Mouse (Mus musculus) ES-E14 (cell line): ENCODE data around the gene Edem1. TPM values are rescaled to one million over a fixed set of nuclear protein-coding genes. Genes with fewer than 3 reads are reported as not detected.

Experiments
- DNase-seq: peaks from one replicate; pipeline ENCODE4 v3.0.0-alpha.2; 2013; ENCODE audit warnings: low read depth, low spot score
- H3K27ac ChIP-seq: 2 replicates; pipeline ENCODE4 v1.5.1; 2012; ENCODE audit warnings: low read depth, mild to moderate bottlenecking, low read length, moderate library complexity, mixed read lengths; ENCODE audit not compliant: poor library complexity, insufficient read depth, severe bottlenecking
- H3K36me3 ChIP-seq: 2 replicates; pipeline ENCODE4 v1.6.1; 2012; ENCODE audit warnings: mild to moderate bottlenecking, low read length, moderate library complexity, mixed read lengths; ENCODE audit not compliant: control insufficient read depth, poor library complexity, insufficient read depth, severe bottlenecking
- H3K4me1 ChIP-seq, 2 experiments: fragments of 150-350 bp in 1 of 2; sonication (generic) in 1 of 2; 2 replicates each; pipeline ENCODE4 v1.6.1; 2012; ENCODE audit warnings: low read length in 2 of 2, mild to moderate bottlenecking in 1 of 2, mixed read lengths in 1 of 2; ENCODE audit not compliant: control insufficient read depth in 2 of 2, insufficient read depth in 2 of 2, poor library complexity in 1 of 2
- H3K4me3 ChIP-seq, 2 experiments: fragments of 150-350 bp in 1 of 2; sonication (generic) in 1 of 2; 2 replicates each; pipeline ENCODE4 v1.5.1; 2012; ENCODE audit warnings: low read length in 2 of 2, low read depth in 1 of 2, mild to moderate bottlenecking in 1 of 2, mixed read lengths in 1 of 2; ENCODE audit not compliant: insufficient read depth in 1 of 2, poor library complexity in 1 of 2, severe bottlenecking in 1 of 2
- H3K9ac ChIP-seq: 2 replicates; pipeline ENCODE4 v1.6.1; 2012; ENCODE audit warnings: low read depth, mild to moderate bottlenecking, low read length, mixed read lengths; ENCODE audit not compliant: poor library complexity, insufficient read depth, severe bottlenecking
- H3K9me3 ChIP-seq: fragments of 150-350 bp; sonication (generic); 2 replicates; pipeline ENCODE4 v1.6.1; 2012; ENCODE audit warnings: low read depth, mild to moderate bottlenecking, low read length; ENCODE audit not compliant: control insufficient read depth, insufficient read depth
- CHD2 ChIP-seq: IDR thresholded peaks from 2 replicates; pipeline ENCODE4 v1.6.1; 2014; ENCODE audit warnings: mild to moderate bottlenecking, low read depth, low read length, inconsistent platforms
- HCFC1 ChIP-seq: IDR thresholded peaks from 2 replicates; pipeline ENCODE4 v1.6.1; 2012; ENCODE audit warnings: low read length, inconsistent platforms, borderline replicate concordance; ENCODE audit not compliant: insufficient read depth
- MAFK ChIP-seq: IDR thresholded peaks from 2 replicates; pipeline ENCODE4 v1.6.1; 2014; ENCODE audit warnings: mild to moderate bottlenecking, low read depth, low read length, inconsistent platforms; ENCODE audit not compliant: insufficient read depth
- ZC3H11A ChIP-seq: IDR thresholded peaks from 2 replicates; pipeline ENCODE4 v1.6.1; 2012; ENCODE audit warnings: low read depth, mild to moderate bottlenecking, inconsistent platforms, low read length, borderline replicate concordance
- ZNF384 ChIP-seq: IDR thresholded peaks from 2 replicates; pipeline ENCODE4 v1.6.1; 2012; ENCODE audit warnings: low read depth, low read length, inconsistent platforms
- in situ Hi-C, 2 experiments: fragments of 600-800 bp; cut with MboI; formaldehyde crosslinking; loops; one replicate each; pipeline ENCODE4 v1.15.1; 2025; ENCODE audit warnings: low sequenced_read_pairs in 2 of 2, inconsistent platforms in 1 of 2; ENCODE audit not compliant: unreplicated experiment in 2 of 2
- total RNA-seq: library from RNA; depleted of rRNA; stranded (reverse); fragments of 300-350 nt; gene quantifications from 2 replicates; pipeline ENCODE4 v1.2.3, GENCODE M21; 2012

Gene Edem1
- total RNA-seq, 1 experiment = 29.4 TPM

- no peak overlapping the region for H3K9ac ChIP-seq
- H3K4me3 ChIP-seq = no peak overlapping the region
- no peak overlapping the region for H3K27ac ChIP-seq
- H3K9me3 ChIP-seq = no peaks in the 10 kb centered on the region
- TF ChIP-seq HCFC1 (no peak), CHD2 (no peak), ZNF384 (no peak), MAFK (no peak), ZC3H11A (no peak)
- DNase-seq = no peak
- H3K36me3 ChIP-seq = peaks cover 20% of the 10 kb centered on the region
- in situ Hi-C loops = no loop called here
- no peaks in the 10 kb centered on the region for H3K4me1 ChIP-seq
Observed at GRCm38 (mm10) chr6:108844771-108845170, 16.3 kb downstream of the Edem1 start.

GRCm38 (mm10) chr6:108852088-108852670 lies 23.7 kb downstream of the Edem1 start:
- Histone ChIP-seq H3K9ac (no peak overlapping the region), H3K4me1 (no peaks in the 10 kb centered on the region), H3K27ac (no peak overlapping the region), H3K4me3 (no peak overlapping the region), H3K36me3 (peaks cover 35% of the 10 kb centered on the region), H3K9me3 (no peaks in the 10 kb centered on the region)
- in situ Hi-C loops = no loop called here
- no peak for DNase-seq
- TF ChIP-seq ZC3H11A (no peak), CHD2 (no peak), HCFC1 (no peak), MAFK (no peak), ZNF384 (no peak)

- no peak overlapping the region for H3K27ac ChIP-seq
- TF ChIP-seq MAFK (no peak), ZC3H11A (no peak), CHD2 (no peak), HCFC1 (no peak), ZNF384 (no peak)
- in situ Hi-C loops = no loop called here
- no peak for DNase-seq
- no peaks in the 10 kb centered on the region for H3K4me1 ChIP-seq
- no peaks in the 10 kb centered on the region for H3K9me3 ChIP-seq
- no peak overlapping the region for H3K4me3 ChIP-seq
- no peak overlapping the region for H3K9ac ChIP-seq
- H3K36me3 ChIP-seq = peaks cover 35% of the 10 kb centered on the region
Observed at GRCm38 (mm10) chr6:108852986-108853385, 24.5 kb downstream of the Edem1 start.

DNA sequence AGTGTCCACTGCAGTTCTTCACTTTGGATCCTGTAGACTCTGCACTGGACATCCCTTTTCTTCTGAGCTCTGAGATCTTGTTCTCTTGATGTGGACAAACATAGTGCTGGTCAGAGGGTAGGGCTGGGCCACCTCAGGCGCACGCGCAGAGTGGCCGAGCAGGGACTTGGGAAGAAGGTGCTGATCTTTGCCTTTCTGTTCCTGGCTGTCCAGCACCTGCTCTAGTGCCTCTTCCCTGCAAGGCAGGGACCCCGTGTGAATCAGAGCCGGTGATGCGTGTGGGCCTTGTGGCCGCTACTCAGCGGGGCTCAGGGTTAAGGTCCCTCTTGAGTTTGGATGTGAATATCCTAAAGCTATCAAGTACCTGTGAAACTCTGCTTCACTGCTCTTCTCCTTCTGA lies 30.1 kb downstream of the Edem1 start:
- no peak for DNase-seq
- in situ Hi-C loops = no loop called here
- Histone ChIP-seq H3K4me3 (no peak overlapping the region), H3K27ac (no peak overlapping the region), H3K9ac (no peak overlapping the region), H3K36me3 (peaks cover 14% of the 10 kb centered on the region), H3K9me3 (no peaks in the 10 kb centered on the region), H3K4me1 (no peaks in the 10 kb centered on the region)
- TF ChIP-seq MAFK (no peak), CHD2 (no peak)

GRCm38 (mm10) chr6:108861226-108861625 lies 32.8 kb downstream of the Edem1 start:
- no peaks in the 10 kb centered on the region for H3K4me1 ChIP-seq
- no peaks in the 10 kb centered on the region for H3K9me3 ChIP-seq
- H3K36me3 ChIP-seq = 0 out of 2 replicates have a peak, but pooled peaks cover 2% of the 10 kb centered on the region
- no peak overlapping the region for H3K9ac ChIP-seq
- TF ChIP-seq MAFK (no peak), HCFC1 (no peak), ZNF384 (no peak), ZC3H11A (no peak), CHD2 (no peak)
- in situ Hi-C loops = no loop called here
- no peak overlapping the region for H3K27ac ChIP-seq
- no peak overlapping the region for H3K4me3 ChIP-seq
- no peak for DNase-seq
